Mouse (Mus musculus): ENCODE results near the gene Ccpg1. TPM values are rescaled to one million over a fixed set of nuclear protein-coding genes. Genes with fewer than 3 reads are reported as not detected.

Gene Ccpg1
- polyA plus RNA-seq, 1 experiment from 2014 or later = 11.8 TPM

DNA sequence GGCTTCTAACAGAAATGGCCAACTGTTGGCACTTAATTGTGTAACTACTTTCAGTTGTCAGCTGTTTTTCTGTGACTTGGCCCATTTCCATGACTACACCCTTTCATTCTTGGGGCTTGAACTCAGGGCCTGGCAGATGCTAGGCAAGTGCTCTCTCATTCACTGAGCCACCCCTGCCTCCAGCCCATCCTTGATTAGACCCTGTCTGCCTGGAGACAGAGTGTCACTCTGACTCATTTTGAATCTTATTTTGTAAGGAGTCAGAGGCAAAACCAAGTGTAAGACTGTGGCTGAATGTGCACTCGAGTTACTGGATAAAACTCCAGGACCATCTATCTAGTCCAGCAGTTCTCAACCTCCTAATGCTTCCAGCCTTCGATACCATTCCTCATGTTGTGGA lies 62.7 kb downstream of the Ccpg1 start:
- Histone ChIP-seq H3K36me3 (replicated peaks) (no peaks in the 10 kb centered on the region), H3K27ac (replicated peaks) (no peak overlapping the region), H3K4me3 (replicated peaks) (no peak overlapping the region), H3K4me2 (no peak overlapping the region), H3K4me1 (replicated peaks) (peaks cover 20% of the 10 kb centered on the region), H3K27me3 (no peaks in the 10 kb centered on the region), H3K9ac (no peak overlapping the region), H3K9me3 (replicated peaks) (no peaks in the 10 kb centered on the region)
- ATAC-seq (ENCODE audit: insufficient read depth) = no peak
- WGBS (ENCODE audit: insufficient replicate concordance) = 65% methylated on average over 2 of the region's 2 CpGs

DNA sequence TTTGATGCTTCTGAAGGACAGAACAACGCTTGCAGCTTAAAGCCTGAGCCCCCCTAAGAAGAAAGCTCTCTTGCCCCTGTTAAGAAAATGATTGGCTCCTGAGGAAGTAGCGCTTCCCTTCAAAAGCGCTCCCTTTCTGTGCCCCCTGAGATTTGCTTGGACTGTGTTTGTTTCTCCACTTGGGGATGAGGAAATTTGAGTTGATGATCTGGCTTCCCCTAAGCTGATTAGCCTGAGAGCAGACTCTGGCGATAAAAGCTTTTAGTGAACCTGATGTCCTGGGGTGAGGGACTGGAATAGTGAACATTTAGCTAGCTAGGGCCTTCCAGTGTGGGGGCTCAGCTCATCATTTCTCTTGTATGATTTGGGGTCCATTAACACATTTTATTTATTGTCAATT lies 63.7 kb downstream of the Ccpg1 start:
- Histone ChIP-seq H3K4me3 (replicated peaks) (no peak overlapping the region), H3K4me1 (replicated peaks) (peaks cover 17% of the 10 kb centered on the region), H3K36me3 (replicated peaks) (no peaks in the 10 kb centered on the region), H3K9me3 (replicated peaks) (no peaks in the 10 kb centered on the region), H3K9ac (no peak overlapping the region), H3K4me2 (no peak overlapping the region), H3K27me3 (no peaks in the 10 kb centered on the region), H3K27ac (replicated peaks) (no peak overlapping the region)
- 22% methylated on average over 4 of the region's 4 CpGs for WGBS (ENCODE audit: insufficient replicate concordance)
- no peak for ATAC-seq (ENCODE audit: insufficient read depth)

DNA sequence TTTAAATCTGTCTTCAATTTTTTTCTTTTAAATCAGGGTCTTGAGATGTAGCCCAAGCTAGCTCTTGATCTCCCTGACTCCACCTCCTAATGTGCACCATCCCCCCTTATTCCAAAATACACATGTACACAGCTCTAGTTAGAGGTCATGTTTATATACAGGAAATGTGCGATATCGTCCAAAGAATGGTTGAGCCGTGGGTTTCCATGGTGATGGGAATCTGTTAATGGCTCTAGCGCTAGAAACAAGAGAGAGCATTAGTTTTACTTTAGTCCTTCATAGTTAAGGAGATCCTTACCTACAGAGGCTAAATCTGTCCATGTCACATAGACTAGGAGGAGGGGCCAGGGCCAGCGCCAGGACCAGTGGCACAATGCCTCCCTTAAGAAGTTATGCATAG lies 64.6 kb downstream of the Ccpg1 start:
- 69% methylated on average over 5 of the region's 5 CpGs for WGBS (ENCODE audit: insufficient replicate concordance)
- Histone ChIP-seq H3K27ac (replicated peaks) (no peak overlapping the region), H3K4me1 (replicated peaks) (peaks cover 8% of the 10 kb centered on the region; the same call in 1 of the 2 replicates), H3K4me2 (no peak overlapping the region), H3K9me3 (replicated peaks) (no peaks in the 10 kb centered on the region), H3K4me3 (replicated peaks) (no peak overlapping the region), H3K27me3 (no peaks in the 10 kb centered on the region), H3K9ac (no peak overlapping the region), H3K36me3 (replicated peaks) (no peaks in the 10 kb centered on the region)
- no peak for ATAC-seq (ENCODE audit: insufficient read depth)

DNA sequence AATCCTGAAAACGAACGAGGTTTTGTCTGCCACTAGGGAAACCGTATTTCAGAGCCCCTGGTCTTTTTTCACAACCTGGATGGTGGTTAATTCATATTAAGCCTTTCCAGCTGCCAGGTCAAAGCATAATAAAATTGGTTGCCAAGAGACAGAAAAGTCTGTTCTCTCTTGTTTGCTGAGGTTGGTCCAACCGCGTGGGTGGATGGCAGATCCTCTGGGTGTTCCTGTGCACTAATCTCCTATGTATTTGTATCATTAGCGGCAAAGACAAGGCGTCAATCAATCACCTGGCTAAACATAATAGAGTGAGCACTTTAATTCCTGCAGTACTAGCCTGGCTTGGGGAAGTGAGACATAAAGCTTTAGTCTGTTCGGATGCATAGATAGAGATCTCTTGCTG lies 65.4 kb downstream of the Ccpg1 start:
- no peaks in the 10 kb centered on the region for H3K9me3 ChIP-seq (replicated peaks)
- no peaks in the 10 kb centered on the region for H3K36me3 ChIP-seq (replicated peaks)
- H3K9ac ChIP-seq = no peak overlapping the region
- H3K27me3 ChIP-seq = no peaks in the 10 kb centered on the region
- H3K27ac ChIP-seq (replicated peaks) = no peak overlapping the region
- 46% methylated on average over 8 of the region's 8 CpGs for whole genome bisulfite sequencing (ENCODE audit: insufficient replicate concordance)
- ATAC-seq (ENCODE audit: insufficient read depth) = no peak
- no peak overlapping the region for H3K4me3 ChIP-seq (replicated peaks)
- H3K4me2 ChIP-seq = no peak overlapping the region
- H3K4me1 ChIP-seq (replicated peaks) = 0 out of 2 replicates have a peak, but pooled peaks cover 3% of the 10 kb centered on the region

DNA sequence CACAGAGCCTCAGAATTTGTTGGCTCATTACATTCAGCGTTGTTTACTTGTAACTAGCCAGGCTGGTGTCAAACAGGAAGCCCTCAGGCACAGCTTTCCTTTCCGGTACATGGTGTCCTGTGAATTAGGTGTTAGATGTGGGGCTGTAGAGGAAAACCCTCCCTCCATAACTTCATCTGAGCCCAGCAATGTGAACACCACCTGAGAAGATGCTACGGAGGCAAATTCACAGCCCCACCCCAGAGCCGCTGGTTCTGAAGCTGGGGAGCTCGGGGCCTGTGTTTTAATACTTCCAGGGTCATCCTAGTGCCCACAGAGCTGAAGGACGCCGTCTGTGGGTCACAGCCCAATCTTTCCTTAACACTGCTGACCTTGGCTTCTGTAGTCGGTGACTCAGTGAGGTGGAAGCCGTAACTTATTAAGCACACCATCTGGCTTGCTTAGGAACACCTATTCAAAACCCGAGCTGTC lies 70.2 kb downstream of the Ccpg1 start:
- 0 out of 2 replicates have a peak, but pooled peaks cover 3% of the 10 kb centered on the region for H3K4me1 ChIP-seq (replicated peaks)
- H3K27ac ChIP-seq (replicated peaks) = no peak overlapping the region
- no peak overlapping the region for H3K9ac ChIP-seq
- H3K4me2 ChIP-seq = no peak overlapping the region
- no peak overlapping the region for H3K4me3 ChIP-seq (replicated peaks)
- WGBS (ENCODE audit: insufficient replicate concordance) = 56% methylated on average over 10 of the region's 10 CpGs
- H3K27me3 ChIP-seq = no peaks in the 10 kb centered on the region
- H3K9me3 ChIP-seq (replicated peaks) = no peaks in the 10 kb centered on the region
- H3K36me3 ChIP-seq (replicated peaks) = no peaks in the 10 kb centered on the region
- ATAC-seq (ENCODE audit: insufficient read depth) = no peak

DNA sequence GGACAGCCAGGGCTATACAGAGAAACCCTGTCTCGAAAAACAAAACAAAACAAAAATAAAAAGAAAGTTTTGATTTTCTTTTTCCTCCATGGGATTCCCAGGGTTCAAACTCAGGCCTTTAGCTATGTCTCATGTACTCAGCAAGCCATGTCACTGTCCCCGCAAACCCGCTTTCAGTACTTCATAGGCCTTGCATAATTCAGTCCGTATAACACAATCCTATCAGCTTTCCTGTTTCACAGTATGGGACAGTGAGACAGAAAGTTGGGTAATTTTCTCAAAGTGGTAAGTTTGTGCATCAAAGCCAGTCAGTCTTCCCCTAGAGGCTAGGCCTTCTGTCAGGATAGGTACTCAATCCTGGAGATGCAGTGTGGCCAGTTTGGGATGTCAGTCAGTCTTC lies 74.0 kb downstream of the Ccpg1 start:
- ATAC-seq (ENCODE audit: insufficient read depth) = no peak
- no peaks in the 10 kb centered on the region for H3K36me3 ChIP-seq (replicated peaks)
- no peak overlapping the region for H3K9ac ChIP-seq
- no peaks in the 10 kb centered on the region for H3K4me1 ChIP-seq (replicated peaks)
- H3K9me3 ChIP-seq (replicated peaks) = no peaks in the 10 kb centered on the region
- H3K27me3 ChIP-seq = no peaks in the 10 kb centered on the region
- H3K4me2 ChIP-seq = no peak overlapping the region
- no peak overlapping the region for H3K27ac ChIP-seq (replicated peaks)
- no peak overlapping the region for H3K4me3 ChIP-seq (replicated peaks)
- 63% methylated on average over 4 of the region's 4 CpGs for WGBS (ENCODE audit: insufficient replicate concordance)

DNA sequence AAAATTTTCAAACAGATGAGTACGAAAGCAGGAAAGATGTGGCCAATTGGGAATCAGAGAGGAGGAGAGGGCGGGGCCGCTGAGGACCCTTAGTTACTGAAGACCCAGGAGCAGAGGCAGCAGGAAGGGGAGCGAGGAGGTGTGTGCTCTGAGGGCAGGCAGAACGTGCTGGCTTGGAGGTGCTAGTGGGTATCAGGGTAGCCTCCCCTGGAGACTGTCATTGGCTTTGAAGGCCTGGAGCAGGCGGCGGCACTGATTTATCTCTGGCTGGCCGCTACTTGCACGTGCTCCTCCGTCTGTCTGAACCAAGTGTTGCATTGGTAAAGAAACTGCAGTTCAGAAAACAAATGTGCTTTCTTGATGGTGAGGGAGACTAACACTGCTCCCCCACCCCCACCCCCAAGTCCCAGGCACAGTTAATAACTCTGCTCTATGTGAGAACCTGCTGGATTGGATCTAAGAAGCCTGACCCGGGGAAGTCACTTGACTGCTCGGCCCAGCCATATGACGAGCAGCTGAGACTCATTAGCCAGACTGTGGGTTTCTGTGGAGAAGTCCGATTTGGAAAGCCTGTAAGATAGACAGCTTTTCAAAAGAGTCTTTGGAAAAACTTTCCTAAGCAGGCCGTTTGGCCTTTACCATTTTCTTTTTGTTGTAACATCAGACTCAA lies 78.5 kb downstream of the Ccpg1 start:
- Histone ChIP-seq H3K9ac (no peak overlapping the region), H3K27me3 (no peaks in the 10 kb centered on the region), H3K4me1 (replicated peaks) (peaks cover 16% of the 10 kb centered on the region), H3K4me3 (replicated peaks) (no peak overlapping the region), H3K36me3 (replicated peaks) (no peaks in the 10 kb centered on the region), H3K4me2 (no peak overlapping the region), H3K27ac (replicated peaks) (no peak overlapping the region), H3K9me3 (replicated peaks) (no peaks in the 10 kb centered on the region)
- 62% methylated on average over 15 of the region's 15 CpGs for WGBS (ENCODE audit: insufficient replicate concordance)
- ATAC-seq (ENCODE audit: insufficient read depth) = no peak

Small RNAs within 50 kb of the gene (microRNA-seq; reads per million reads assigned to microRNA genes)
- not detected for gene Gm27353

Other genes with a start within 250 kb of the Ccpg1 start
- gene Prtg, start 178.6 kb upstream of the Ccpg1 start, polyA plus RNA-seq (2015; fragmentation: Nextera tagmentation; extraction: Ambion mirVana) = 0.08 and 0.15 TPM in 2 replicates
- gene Pygo1, start 59.8 kb upstream of the Ccpg1 start, polyA plus RNA-seq (2015; fragmentation: Nextera tagmentation; extraction: Ambion mirVana) = 0.10 and 0.12 TPM in 2 replicates
- 0.14 and 0.20 TPM in 2 replicates for gene Dyx1c1, start 26.6 kb upstream of the Ccpg1 start, polyA plus RNA-seq (2015; fragmentation: Nextera tagmentation; extraction: Ambion mirVana)
- gene Gm44503, start 26.6 kb upstream of the Ccpg1 start, polyA plus RNA-seq (2015; fragmentation: Nextera tagmentation; extraction: Ambion mirVana) = not detected in 2 replicates
- gene Ccpg1os, start within 50 bp of the Ccpg1 start, polyA plus RNA-seq (2015; fragmentation: Nextera tagmentation; extraction: Ambion mirVana) = 2.4 and 2.5 TPM in 2 replicates
- gene Pigb, start 54.9 kb downstream of the Ccpg1 start, polyA plus RNA-seq (2015; fragmentation: Nextera tagmentation; extraction: Ambion mirVana) = 4.3 and 4.6 TPM in 2 replicates
- gene Rab27a, start 59.4 kb downstream of the Ccpg1 start, polyA plus RNA-seq (2015; fragmentation: Nextera tagmentation; extraction: Ambion mirVana) = 6.6 and 7.5 TPM in 2 replicates
- 0.05 TPM in 1 of 2 replicates, not detected in the other for gene Khdc3, start 116.4 kb downstream of the Ccpg1 start, polyA plus RNA-seq (2015; fragmentation: Nextera tagmentation; extraction: Ambion mirVana)
- gene Gm20509, start 117.0 kb downstream of the Ccpg1 start, polyA plus RNA-seq (2015; fragmentation: Nextera tagmentation; extraction: Ambion mirVana) = not detected in 2 replicates
- 40.0 and 41.0 TPM in 2 replicates for gene Rsl24d1, start 128.0 kb downstream of the Ccpg1 start, polyA plus RNA-seq (2015; fragmentation: Nextera tagmentation; extraction: Ambion mirVana)

All from liver, embryonic 15.5 days (tissue).